Mouse (Mus musculus) embryonic facial prominence, embryonic 13.5 days (tissue): ENCODE measurements around the gene Tnfaip8l1. TPM values are rescaled to one million over a fixed set of nuclear protein-coding genes. Genes with fewer than 3 reads are reported as not detected.

Experiments
- ATAC-seq: fragments of 200-750 bp; cut with Nextera tagmentation; 2 replicates; pipeline ENCODE4 v1.8.0; 2017; ENCODE audit warnings: low read depth; ENCODE audit not compliant: insufficient number of reproducible peaks, insufficient read depth, low FRiP score, low TSS enrichment
- H3K27ac ChIP-seq: fragments of 300-500 bp; sonication (generic); 2 replicates; pipeline ENCODE4 v1.5.1; 2015; ENCODE audit warnings: moderate library complexity, mild to moderate bottlenecking, inconsistent platforms
- H3K27me3 ChIP-seq: fragments of 300-500 bp; sonication (generic); 2 replicates; pipeline ENCODE4 v1.6.1; 2015; ENCODE audit warnings: mild to moderate bottlenecking, inconsistent platforms
- H3K36me3 ChIP-seq: fragments of 300-500 bp; sonication (generic); 2 replicates; pipeline ENCODE4 v1.6.1; 2015; ENCODE audit warnings: mild to moderate bottlenecking, inconsistent platforms
- H3K4me1 ChIP-seq: fragments of 300-500 bp; sonication (generic); 2 replicates; pipeline ENCODE4 v1.6.1; 2015; ENCODE audit warnings: inconsistent platforms
- H3K4me2 ChIP-seq: fragments of 300-500 bp; sonication (generic); 2 replicates; pipeline ENCODE4 v1.6.1; 2015; ENCODE audit warnings: moderate library complexity, mild to moderate bottlenecking, inconsistent platforms
- H3K4me3 ChIP-seq: fragments of 300-500 bp; sonication (generic); 2 replicates; pipeline ENCODE4 v1.5.1; 2015; ENCODE audit warnings: mild to moderate bottlenecking, inconsistent platforms
- H3K9ac ChIP-seq: fragments of 300-500 bp; sonication (generic); 2 replicates; pipeline ENCODE4 v1.6.1; 2015; ENCODE audit warnings: mild to moderate bottlenecking, inconsistent platforms
- H3K9me3 ChIP-seq: fragments of 300-500 bp; sonication (generic); 2 replicates; pipeline ENCODE4 v1.6.1; 2016; ENCODE audit warnings: inconsistent platforms
- WGBS: fragments of 180-500 bp; shearing (Covaris S2); methylation state at CpG from one replicate; pipeline ENCODE4 v1.1.7; 2015; ENCODE audit warnings: mixed read lengths; 5-methylcytosine and 5-hydroxymethylcytosine counted together
- polyA plus RNA-seq: library from polyadenylated mRNA; unstranded; fragments of >200 nt; fragmentation: Nextera tagmentation; extraction: Ambion mirVana; gene quantifications from 2 replicates; pipeline ENCODE4 v1.2.1, GENCODE M21; 2015

Tnfaip8l1 gene
- polyA plus RNA-seq, 1 experiment from 2014 or later: 13.9 TPM

DNA sequence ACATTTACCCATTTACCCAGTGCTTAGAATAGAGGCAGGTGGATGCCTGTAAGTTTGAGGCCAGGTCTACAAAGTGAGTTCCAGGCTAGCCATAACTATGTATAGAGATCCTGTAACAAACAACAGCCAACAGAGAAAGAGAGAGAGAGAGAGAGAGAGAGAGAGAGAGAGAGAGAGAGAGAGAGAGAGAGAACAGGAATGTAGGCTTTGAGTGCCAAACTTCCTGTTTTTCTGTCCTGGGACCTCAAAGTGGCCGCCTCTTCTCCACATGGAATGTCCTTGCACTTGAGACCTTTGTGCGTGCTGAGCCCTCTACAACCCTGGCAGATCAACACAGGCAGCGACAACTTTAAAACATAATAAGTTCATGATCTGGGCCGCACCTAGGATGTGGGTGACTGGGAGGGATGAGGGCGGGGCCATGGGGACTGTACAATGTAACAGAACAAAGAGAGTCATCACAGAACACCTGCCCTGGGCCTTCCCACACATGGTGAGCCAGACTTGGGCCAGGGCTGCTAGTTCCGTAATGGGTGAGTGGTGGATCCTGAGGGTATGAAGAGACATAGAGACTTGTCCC, 1.3 kb downstream of the Tnfaip8l1 start:
- Histone ChIP-seq H3K27me3 (no peaks in the 10 kb centered on the region; the same call in 1 of the 2 replicates), H3K36me3 (no peaks in the 10 kb centered on the region), H3K4me1 (peaks cover 15% of the 10 kb centered on the region), H3K9me3 (no peaks in the 10 kb centered on the region), H3K9ac (peak overlapping the region; percentile 17; the same call in 1 of the 2 replicates), H3K27ac (no peak overlapping the region), H3K4me2 (peak overlapping the region; percentile 81), H3K4me3 (peak overlapping the region; percentile 52)
- 77% methylated on average over 6 of the region's 6 CpGs for WGBS
- ATAC-seq: no peak

DNA sequence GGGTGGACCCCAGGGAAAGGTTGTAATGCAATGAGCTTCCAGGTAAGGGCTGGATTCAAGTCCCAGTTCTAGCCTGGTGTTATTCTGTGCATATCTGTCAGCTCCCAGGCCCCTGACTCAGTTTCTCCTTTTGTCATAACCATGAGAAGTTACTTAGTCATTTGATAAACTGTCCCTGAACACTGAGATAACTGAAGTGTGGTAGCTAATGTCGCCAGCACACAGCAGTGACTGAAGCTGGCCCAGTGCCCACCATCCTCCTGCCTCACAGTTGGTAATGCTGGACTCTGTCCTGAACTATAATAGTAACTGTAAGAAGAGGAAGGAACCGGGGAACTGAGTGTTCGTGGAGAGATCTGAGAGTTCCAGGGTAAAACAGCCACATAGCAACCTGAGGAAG, 2.2 kb downstream of the Tnfaip8l1 start:
- Histone ChIP-seq H3K4me1 (peaks cover 15% of the 10 kb centered on the region), H3K4me3 (no peak overlapping the region), H3K9ac (no peak overlapping the region), H3K27ac (no peak overlapping the region), H3K27me3 (no peaks in the 10 kb centered on the region), H3K4me2 (no peak overlapping the region), H3K9me3 (no peaks in the 10 kb centered on the region), H3K36me3 (no peaks in the 10 kb centered on the region)
- ATAC-seq: no peak
- WGBS: 83% methylated on average over 3 of the region's 3 CpGs

DNA sequence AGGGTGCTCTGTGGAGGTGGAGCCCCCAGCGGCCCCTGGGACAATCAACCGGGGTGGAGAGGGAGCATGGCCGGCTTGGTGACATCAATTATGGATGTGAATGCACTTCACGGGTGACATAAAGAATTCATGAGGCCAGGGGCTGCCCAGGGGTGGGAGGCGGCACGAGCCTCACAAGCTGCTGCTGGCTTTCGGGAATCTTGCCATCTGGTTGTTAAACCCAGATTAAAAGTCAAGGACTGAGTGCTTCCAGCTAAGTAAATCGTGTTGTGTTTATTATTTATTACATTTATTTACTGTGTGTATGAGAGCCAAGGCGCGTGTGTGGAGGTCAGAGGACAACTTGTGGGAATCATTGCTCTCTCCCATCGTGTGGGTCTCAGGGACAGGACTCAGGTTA, 3.4 kb downstream of the Tnfaip8l1 start:
- H3K9me3 ChIP-seq: no peaks in the 10 kb centered on the region
- H3K27ac ChIP-seq: no peak overlapping the region
- no peak overlapping the region for H3K9ac ChIP-seq
- peaks cover 21% of the 10 kb centered on the region for H3K4me1 ChIP-seq
- H3K4me3 ChIP-seq: no peak overlapping the region
- no peaks in the 10 kb centered on the region for H3K27me3 ChIP-seq
- no peaks in the 10 kb centered on the region for H3K36me3 ChIP-seq
- whole genome bisulfite sequencing: 77% methylated on average over 11 of the region's 11 CpGs
- no peak overlapping the region for H3K4me2 ChIP-seq
- ATAC-seq: no peak

DNA sequence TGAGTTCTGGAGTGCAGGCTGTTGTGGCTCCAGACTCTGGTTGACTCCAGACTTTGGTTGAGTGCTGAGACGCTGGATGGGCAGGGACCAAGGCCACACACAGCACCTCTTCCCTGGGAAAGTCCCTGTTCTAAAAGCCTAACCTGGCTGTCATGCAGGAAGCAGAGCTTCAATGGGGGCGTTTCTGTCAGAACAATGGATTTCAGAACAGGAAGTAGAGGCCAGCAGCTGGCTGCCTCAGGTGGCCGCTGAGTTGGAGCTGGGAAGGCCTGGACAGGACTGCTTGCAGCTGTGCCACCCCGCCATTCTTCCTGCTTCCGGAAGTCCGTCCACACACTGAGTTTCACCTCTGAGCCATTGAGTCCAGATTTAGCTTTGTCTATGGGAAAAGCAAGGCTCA, 7.6 kb downstream of the Tnfaip8l1 start:
- Histone ChIP-seq H3K4me3 (no peak overlapping the region), H3K9me3 (no peaks in the 10 kb centered on the region), H3K4me1 (peaks cover 7% of the 10 kb centered on the region; the same call in 1 of the 2 replicates), H3K9ac (0 out of 2 replicates have a peak overlapping the region, but pooled peaks have one; percentile 21), H3K27me3 (no peaks in the 10 kb centered on the region), H3K27ac (peak overlapping the region; percentile 44; the same call in 1 of the 2 replicates), H3K36me3 (peaks cover 24% of the 10 kb centered on the region), H3K4me2 (no peak overlapping the region)
- 45% methylated on average over 6 of the region's 6 CpGs for WGBS
- no peak for ATAC-seq

DNA sequence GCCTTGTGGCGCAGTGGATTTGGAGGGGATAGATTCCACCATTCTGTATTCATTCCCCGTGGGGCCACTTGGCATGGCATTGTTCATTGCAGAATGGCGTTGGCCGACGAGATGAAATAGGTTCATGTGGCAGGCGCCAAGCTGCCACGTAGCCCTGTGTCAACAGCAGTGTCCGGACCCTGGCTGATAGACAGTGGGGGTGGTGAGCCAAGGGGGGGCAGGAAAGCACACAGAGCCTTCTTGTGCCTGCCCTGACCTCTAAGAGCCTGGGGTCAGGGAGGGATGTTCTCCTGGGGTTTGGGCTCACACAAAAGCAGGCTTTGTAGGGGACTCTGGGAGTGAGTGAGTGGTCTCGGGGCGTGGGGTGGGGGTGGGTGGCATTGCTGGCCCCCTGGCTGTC, 8.4 kb downstream of the Tnfaip8l1 start:
- Histone ChIP-seq H3K9ac (peak overlapping the region; percentile 21; the same call in 1 of the 2 replicates), H3K9me3 (no peaks in the 10 kb centered on the region), H3K36me3 (peaks cover 30% of the 10 kb centered on the region), H3K4me3 (no peak overlapping the region), H3K4me1 (peaks cover 7% of the 10 kb centered on the region; the same call in 1 of the 2 replicates), H3K27ac (0 out of 2 replicates have a peak overlapping the region, but pooled peaks have one; percentile 44), H3K4me2 (no peak overlapping the region), H3K27me3 (no peaks in the 10 kb centered on the region)
- no peak for ATAC-seq
- WGBS: 38% methylated on average over 10 of the region's 10 CpGs

DNA sequence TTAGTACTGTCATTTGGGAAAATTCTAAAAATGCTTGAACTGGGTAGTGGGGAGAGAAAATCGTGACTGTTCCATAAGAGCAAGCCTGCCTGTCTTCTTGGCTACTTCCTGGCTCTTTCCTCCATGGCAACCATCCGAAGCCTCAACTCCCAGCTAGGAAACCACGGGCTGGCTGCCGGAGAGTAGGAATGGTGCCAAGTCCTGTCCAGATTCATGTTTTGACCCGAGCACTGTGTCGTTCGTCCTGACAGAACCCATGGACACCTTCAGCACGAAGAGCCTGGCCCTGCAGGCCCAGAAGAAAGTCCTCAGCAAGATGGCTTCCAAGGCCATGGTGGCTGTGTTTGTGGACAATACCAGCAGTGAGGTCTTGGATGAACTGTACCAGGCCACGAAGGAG, 9.2 kb downstream of the Tnfaip8l1 start:
- peaks cover 7% of the 10 kb centered on the region; the same call in 1 of the 2 replicates for H3K4me1 ChIP-seq
- peaks cover 37% of the 10 kb centered on the region for H3K36me3 ChIP-seq
- no peak overlapping the region for H3K9ac ChIP-seq
- 0 out of 2 replicates have a peak overlapping the region, but pooled peaks have one; percentile 12 for H3K27ac ChIP-seq
- no peaks in the 10 kb centered on the region for H3K9me3 ChIP-seq
- no peak overlapping the region for H3K4me3 ChIP-seq
- no peak overlapping the region for H3K4me2 ChIP-seq
- ATAC-seq: no peak
- no peaks in the 10 kb centered on the region for H3K27me3 ChIP-seq
- WGBS: 78% methylated on average over 9 of the region's 9 CpGs

DNA sequence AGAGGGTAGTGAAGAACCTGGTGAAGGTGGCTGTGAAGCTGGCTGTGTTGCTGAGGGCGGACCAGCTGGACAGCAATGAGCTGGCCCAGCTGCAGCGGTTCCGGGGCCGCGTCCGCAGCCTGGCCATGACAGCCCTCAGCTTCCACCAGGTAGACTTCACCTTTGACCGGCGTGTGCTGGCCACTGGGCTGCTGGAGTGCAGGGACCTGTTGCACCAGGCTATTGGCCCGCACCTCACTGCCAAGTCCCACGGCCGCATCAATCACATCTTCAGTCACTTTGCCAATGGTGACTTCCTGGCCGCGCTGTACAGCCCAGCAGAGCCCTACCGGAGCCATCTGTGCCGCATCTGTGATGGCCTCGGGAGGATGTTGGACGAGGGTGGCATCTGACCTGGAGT, 9.6 kb downstream of the Tnfaip8l1 start:
- WGBS: 90% methylated on average over 17 of the region's 17 CpGs
- H3K4me1 ChIP-seq: peaks cover 7% of the 10 kb centered on the region; the same call in 1 of the 2 replicates
- H3K9me3 ChIP-seq: no peaks in the 10 kb centered on the region
- no peak overlapping the region for H3K4me2 ChIP-seq
- no peak overlapping the region for H3K9ac ChIP-seq
- no peak overlapping the region for H3K27ac ChIP-seq
- no peak for ATAC-seq
- H3K4me3 ChIP-seq: no peak overlapping the region
- no peaks in the 10 kb centered on the region for H3K27me3 ChIP-seq
- H3K36me3 ChIP-seq: peaks cover 42% of the 10 kb centered on the region

DNA sequence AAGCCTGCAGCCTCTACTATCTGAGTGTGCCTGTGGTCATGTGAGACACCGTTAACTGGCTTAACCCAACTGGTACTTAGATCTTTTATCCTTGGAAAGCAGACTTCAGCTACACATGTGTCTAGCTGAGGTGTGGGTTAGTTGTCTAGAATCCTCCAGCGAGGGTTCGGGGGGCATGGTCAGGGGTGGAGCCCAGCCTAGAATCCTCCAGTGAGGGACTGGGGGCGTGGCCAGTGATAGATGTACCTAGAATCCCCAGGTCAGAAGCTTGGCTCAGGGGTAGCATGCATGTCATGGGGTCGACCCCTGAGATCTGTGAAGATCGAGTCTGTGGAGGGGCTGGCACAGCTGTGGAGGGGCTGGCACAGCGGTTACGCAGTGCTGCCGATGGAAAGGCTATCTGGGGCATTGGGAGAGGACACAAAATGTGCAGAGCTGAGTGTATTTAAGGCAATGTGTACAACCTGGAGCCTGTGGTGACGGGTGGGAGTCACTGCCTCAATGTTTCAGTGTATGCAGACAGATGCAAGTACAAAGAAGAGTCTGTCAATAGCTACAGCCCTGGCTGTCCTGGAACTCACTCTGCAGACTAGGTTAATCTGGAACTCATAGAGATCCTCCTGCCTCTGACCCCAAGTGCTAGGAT, 11.2 kb downstream of the Tnfaip8l1 start:
- H3K9ac ChIP-seq: no peak overlapping the region
- WGBS: 52% methylated on average over 10 of the region's 10 CpGs
- H3K9me3 ChIP-seq: no peaks in the 10 kb centered on the region
- H3K4me3 ChIP-seq: no peak overlapping the region
- peaks cover 57% of the 10 kb centered on the region for H3K36me3 ChIP-seq
- H3K27ac ChIP-seq: no peak overlapping the region
- peaks cover 7% of the 10 kb centered on the region; the same call in 1 of the 2 replicates for H3K4me1 ChIP-seq
- no peak overlapping the region for H3K4me2 ChIP-seq
- no peak for ATAC-seq
- no peaks in the 10 kb centered on the region for H3K27me3 ChIP-seq

DNA sequence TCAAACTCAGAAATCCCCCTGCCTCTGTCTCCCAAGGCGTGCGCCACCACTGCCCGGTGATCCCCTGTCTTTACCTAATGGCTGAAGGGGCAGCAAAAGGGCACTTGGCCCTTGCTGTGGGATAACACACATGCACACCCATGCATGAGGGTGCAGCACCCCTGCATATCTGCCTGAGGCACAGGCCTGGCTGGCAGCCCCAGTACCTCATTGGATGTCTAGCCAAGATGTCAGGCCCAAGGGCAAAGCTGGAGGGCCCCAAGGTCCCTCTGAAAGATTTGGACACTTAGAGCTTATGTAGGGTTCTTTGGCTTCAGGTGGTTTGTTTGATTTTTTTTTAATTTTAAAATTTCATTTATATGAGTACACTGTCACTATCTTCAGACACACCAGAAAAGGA, 13.1 kb downstream of the Tnfaip8l1 start:
- peaks cover 73% of the 10 kb centered on the region for H3K36me3 ChIP-seq

DNA sequence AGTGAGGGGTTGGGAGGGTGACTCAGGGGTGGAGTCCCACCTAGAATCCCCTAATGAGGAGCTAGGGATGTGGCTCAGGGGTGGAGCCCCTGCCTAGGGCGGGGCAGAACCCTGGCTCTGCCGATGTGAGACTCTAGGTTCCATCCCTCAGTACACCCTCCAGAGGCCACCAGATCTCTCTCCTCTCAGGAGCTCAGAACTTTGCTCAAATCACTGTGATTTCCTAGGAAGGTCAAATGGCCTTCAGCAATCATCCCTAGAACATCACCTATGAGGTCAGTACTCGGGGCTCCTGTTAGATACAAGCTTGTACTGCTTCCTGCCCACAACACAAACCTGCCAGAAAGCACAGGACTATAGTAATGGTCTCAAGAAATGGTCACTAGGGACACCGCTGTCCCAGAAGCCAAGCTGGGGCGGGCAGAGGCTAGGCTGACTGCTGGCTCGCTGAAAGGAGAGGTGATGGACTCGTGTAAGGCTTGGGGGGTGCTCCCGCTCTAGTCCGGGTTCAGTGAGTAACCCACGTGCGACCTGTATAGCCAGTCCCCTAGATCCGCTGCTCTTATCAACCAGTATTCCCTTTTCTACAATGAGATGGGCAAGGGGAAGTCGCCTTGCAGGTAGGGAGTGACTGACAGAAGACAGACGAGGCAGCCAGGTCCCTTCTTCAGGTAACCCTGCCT, 20.8 kb downstream of the Tnfaip8l1 start:
- Histone ChIP-seq H3K36me3 (peaks cover 58% of the 10 kb centered on the region), H3K9me3 (no peaks in the 10 kb centered on the region), H3K27me3 (no peaks in the 10 kb centered on the region), H3K4me3 (peak overlapping the region; percentile 89), H3K27ac (peak overlapping the region; percentile 62; the same call in 1 of the 2 replicates), H3K9ac (peak overlapping the region; percentile 89), H3K4me2 (peak overlapping the region; percentile 88), H3K4me1 (peaks cover 28% of the 10 kb centered on the region)
- no peak; the same call in 1 of the 2 replicates for ATAC-seq
- WGBS: 2% methylated on average over 14 of the region's 14 CpGs

More for the DNA sequence above, 13.1 kb downstream of the Tnfaip8l1 start:
- H3K4me1 ChIP-seq: peaks cover 4% of the 10 kb centered on the region; the same call in 1 of the 2 replicates
- WGBS: 96% methylated on average over 3 of the region's 3 CpGs
- H3K4me3 ChIP-seq: no peak overlapping the region
- no peak for ATAC-seq
- H3K9me3 ChIP-seq: no peaks in the 10 kb centered on the region
- H3K9ac ChIP-seq: no peak overlapping the region
- H3K27ac ChIP-seq: no peak overlapping the region
- no peak overlapping the region for H3K4me2 ChIP-seq
- no peaks in the 10 kb centered on the region for H3K27me3 ChIP-seq

DNA sequence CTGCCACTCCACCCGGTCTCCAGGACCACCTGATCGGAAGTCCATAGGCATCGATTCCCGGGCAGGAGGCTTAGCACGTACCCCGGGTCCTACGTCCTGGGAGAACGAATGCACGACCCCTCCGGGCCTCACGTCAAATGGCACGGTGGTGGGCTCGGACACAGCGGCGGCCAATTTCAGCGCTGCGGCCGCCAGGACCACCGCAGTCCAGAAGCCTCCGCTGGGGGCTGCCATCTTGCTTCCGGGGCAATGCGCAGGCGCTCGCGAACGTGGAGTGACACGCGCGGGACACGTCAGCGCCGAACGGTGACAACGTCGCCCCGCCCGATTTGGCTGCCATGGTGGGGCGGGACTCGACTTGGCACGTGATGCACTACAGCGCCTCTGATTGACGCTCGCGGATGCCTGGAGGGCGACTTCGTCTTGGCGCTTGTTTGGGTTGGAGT, 21.4 kb downstream of the Tnfaip8l1 start, which contains the start of gene Mydgf:
Mydgf (minus strand) TSS at position 263 of the 446 bp plus-strand sequence.
- ATAC-seq: peak; percentile 87
- H3K36me3 ChIP-seq: peaks cover 61% of the 10 kb centered on the region

More for the DNA sequence above, 21.4 kb downstream of the Tnfaip8l1 start, which contains the start of gene Mydgf:
- Histone ChIP-seq H3K4me1 (peaks cover 28% of the 10 kb centered on the region), H3K27ac (peak within 1 kb of the TSS; percentile 62; the same call in 1 of the 2 replicates), H3K9me3 (no peaks in the 10 kb centered on the region), H3K4me2 (peak within 1 kb of the TSS; percentile 88), H3K9ac (peak within 1 kb of the TSS; percentile 89), H3K27me3 (no peaks in the 10 kb centered on the region), H3K4me3 (peak within 1 kb of the TSS; percentile 89)
- WGBS: under 1% methylated on average over 47 of the region's 47 CpGs
